Mouse (Mus musculus): ENCODE data around the gene Actl6a. TPM values are rescaled to one million over a fixed set of nuclear protein-coding genes. Genes with fewer than 3 reads are reported as not detected.

Gene Actl6a
- total RNA-seq, 2 experiments from 2014 or later = 19.2 to 20.4 TPM

GRCm38 (mm10) chr3:32676393-32676792 is 29.7 kb upstream of the Actl6a start:
- no peak overlapping the region for H3K27ac ChIP-seq
- H3K4me3 ChIP-seq = no peak overlapping the region
- TF ChIP-seq CTCF (conservative IDR thresholded peaks at IDR 0.05) = no peak
- no peak for DNase-seq (ENCODE audit: low spot score in 2 of 2)

GRCm38 (mm10) chr3:32682910-32683531 is 23.1 kb upstream of the Actl6a start:
- H3K4me3 ChIP-seq = no peak overlapping the region
- no peak for TF ChIP-seq CTCF (conservative IDR thresholded peaks at IDR 0.05)
- H3K27ac ChIP-seq = no peak overlapping the region
- DNase-seq (ENCODE audit: low spot score in 2 of 2) = no peak

- no peak overlapping the region for H3K27ac ChIP-seq
- DNase-seq (ENCODE audit: low spot score in 2 of 2) = no peak
Observed at GRCm38 (mm10) chr3:32684631-32685030, 21.5 kb upstream of the Actl6a start.

GRCm38 (mm10) chr3:32686537-32686936 is 19.6 kb upstream of the Actl6a start:
- no peak for DNase-seq (ENCODE audit: low spot score in 2 of 2)
- Histone ChIP-seq H3K27ac (no peak overlapping the region), H3K4me3 (no peak overlapping the region)
- TF ChIP-seq CTCF (conservative IDR thresholded peaks at IDR 0.05) = no peak

More at GRCm38 (mm10) chr3:32684631-32685030, 21.5 kb upstream of the Actl6a start:
- no peak overlapping the region for H3K4me3 ChIP-seq
- TF ChIP-seq CTCF (conservative IDR thresholded peaks at IDR 0.05) = no peak

- no peak overlapping the region for H3K27ac ChIP-seq
- no peak overlapping the region for H3K4me3 ChIP-seq
- TF ChIP-seq CTCF (conservative IDR thresholded peaks at IDR 0.05) = peak; percentile 31
- no peak for DNase-seq (ENCODE audit: low spot score in 2 of 2)
Observed at GRCm38 (mm10) chr3:32687156-32687555, 18.9 kb upstream of the Actl6a start.

GRCm38 (mm10) chr3:32689567-32689999 is 16.5 kb upstream of the Actl6a start:
- TF ChIP-seq CTCF (conservative IDR thresholded peaks at IDR 0.05) = no peak
- no peak for DNase-seq (ENCODE audit: low spot score in 2 of 2)
- Histone ChIP-seq H3K27ac (no peak overlapping the region), H3K4me3 (no peak overlapping the region)

GRCm38 (mm10) chr3:32690008-32690407 is 16.1 kb upstream of the Actl6a start:
- DNase-seq (ENCODE audit: low spot score in 2 of 2) = no peak
- no peak for TF ChIP-seq CTCF (conservative IDR thresholded peaks at IDR 0.05)
- no peak overlapping the region for H3K27ac ChIP-seq
- no peak overlapping the region for H3K4me3 ChIP-seq

- H3K4me3 ChIP-seq = no peak overlapping the region
- no peak for TF ChIP-seq CTCF (conservative IDR thresholded peaks at IDR 0.05)
- H3K27ac ChIP-seq = no peak overlapping the region
- DNase-seq (ENCODE audit: low spot score in 2 of 2) = no peak
Observed at GRCm38 (mm10) chr3:32690901-32691300, 15.2 kb upstream of the Actl6a start.

- H3K4me3 ChIP-seq = no peak overlapping the region
- H3K27ac ChIP-seq = no peak overlapping the region
- TF ChIP-seq CTCF (conservative IDR thresholded peaks at IDR 0.05) = no peak
- no peak for DNase-seq (ENCODE audit: low spot score in 2 of 2)
Observed at GRCm38 (mm10) chr3:32691841-32692240, 14.3 kb upstream of the Actl6a start.

- Histone ChIP-seq H3K4me3 (no peak overlapping the region), H3K27ac (no peak overlapping the region; the same call in 1 of the 2 replicates)
- DNase-seq (ENCODE audit: low spot score in 2 of 2) = no peak
- no peak for TF ChIP-seq CTCF (conservative IDR thresholded peaks at IDR 0.05)
Observed at GRCm38 (mm10) chr3:32694211-32694610, 11.9 kb upstream of the Actl6a start.

GRCm38 (mm10) chr3:32694737-32695582 is 11.1 kb upstream of the Actl6a start:
- no peak for DNase-seq (ENCODE audit: low spot score in 2 of 2)
- no peak overlapping the region for H3K27ac ChIP-seq
- H3K4me3 ChIP-seq = no peak overlapping the region
- 0 out of 2 replicates have a peak, but pooled peaks have one; percentile 8 for TF ChIP-seq CTCF (conservative IDR thresholded peaks at IDR 0.05)

- TF ChIP-seq CTCF (conservative IDR thresholded peaks at IDR 0.05) = no peak
Observed at GRCm38 (mm10) chr3:32695583-32695980, 10.5 kb upstream of the Actl6a start.

GRCm38 (mm10) chr3:32698228-32698863 is 7.8 kb upstream of the Actl6a start:
- Histone ChIP-seq H3K27ac (peak overlapping the region; percentile 53; the same call in 1 of the 2 replicates), H3K4me3 (no peak overlapping the region)
- DNase-seq (ENCODE audit: low spot score in 2 of 2) = peak; percentile 93 to 96
- TF ChIP-seq CTCF (conservative IDR thresholded peaks at IDR 0.05) = peak; percentile 97

More at GRCm38 (mm10) chr3:32695583-32695980, 10.5 kb upstream of the Actl6a start:
- DNase-seq (ENCODE audit: low spot score in 2 of 2) = no peak
- Histone ChIP-seq H3K27ac (no peak overlapping the region), H3K4me3 (no peak overlapping the region)
